Mouse (Mus musculus) ES-Bruce4 (cell line): ENCODE results near the gene Ino80d.

ENCODE experiments used
- CTCF ChIP-seq: IDR thresholded peaks from one replicate; pipeline ENCODE4 v1.8.1; 2011; ENCODE audit warnings: low read depth, low read length
- EP300 ChIP-seq: IDR thresholded peaks from 2 replicates; pipeline ENCODE4 v1.6.1; 2011; ENCODE audit warnings: low read depth, low read length; ENCODE audit not compliant: insufficient read depth
- POLR2A ChIP-seq: IDR thresholded peaks from one replicate; pipeline ENCODE4 v1.8.1; 2011; ENCODE audit warnings: low read length; ENCODE audit not compliant: insufficient read depth

DNA sequence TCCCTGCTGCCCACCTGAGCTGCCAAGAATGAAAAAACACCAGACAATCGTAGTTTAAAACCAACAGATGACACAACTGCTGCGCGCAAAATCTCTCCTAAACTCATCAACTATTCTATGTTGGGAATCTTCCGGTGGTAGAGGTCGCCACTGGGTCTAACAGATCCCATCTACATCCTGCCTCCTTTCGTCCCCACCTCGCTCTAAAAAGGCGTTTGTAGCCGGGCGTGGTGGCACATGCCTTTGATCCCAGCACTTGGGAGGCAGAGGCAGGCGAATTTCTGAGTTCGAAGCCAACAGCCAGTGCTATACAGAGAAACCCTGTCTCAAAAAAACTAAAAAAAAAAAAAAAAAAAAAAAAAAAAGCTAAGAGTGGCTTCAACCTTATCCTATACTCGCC lies 25.8 kb upstream of the Ino80d start:
- no peak for TF ChIP-seq CTCF
- no peak for TF ChIP-seq POLR2A
- TF ChIP-seq EP300, result no peak
